Mouse (Mus musculus) hindbrain, embryonic 14.5 days (tissue): Measurements from ENCODE around the gene Fkbp6. TPM values are rescaled to one million over a fixed set of nuclear protein-coding genes. Genes with fewer than 3 reads are reported as not detected.

Experiments
- ATAC-seq: fragments of 200-750 bp; cut with Nextera tagmentation; 2 replicates; pipeline ENCODE4 v1.8.0; 2017; ENCODE audit warnings: moderate number of reproducible peaks, mild to moderate bottlenecking, moderate TSS enrichment, moderate library complexity; ENCODE audit not compliant: low FRiP score
- DNase-seq: peaks from one replicate; pipeline ENCODE4 v3.0.0-alpha.2; 2015; ENCODE audit warnings: low spot score
- H3K27ac ChIP-seq: fragments of 300-500 bp; sonication (generic); 2 replicates; pipeline ENCODE4 v1.5.1; 2014; ENCODE audit warnings: mild to moderate bottlenecking, moderate library complexity
- H3K27me3 ChIP-seq: fragments of 300-500 bp; sonication (generic); 2 replicates; pipeline ENCODE4 v1.6.1; 2014; ENCODE audit warnings: mild to moderate bottlenecking, low read length, mixed read lengths; ENCODE audit not compliant: control insufficient read depth, insufficient read depth
- H3K36me3 ChIP-seq: fragments of 300-500 bp; sonication (generic); replicated peaks from 2 replicates; pipeline ENCODE4 v1.6.1; 2014; ENCODE audit not compliant: control insufficient read depth, insufficient read depth
- H3K4me1 ChIP-seq: fragments of 300-500 bp; sonication (generic); replicated peaks from 2 replicates; pipeline ENCODE4 v1.6.1; 2014; ENCODE audit warnings: antibody characterized with exemption, low read length, mixed read lengths; ENCODE audit not compliant: control insufficient read depth, insufficient read depth
- H3K4me2 ChIP-seq: fragments of 300-500 bp; sonication (generic); replicated peaks from 2 replicates; pipeline ENCODE4 v1.6.1; 2014; ENCODE audit warnings: mild to moderate bottlenecking, moderate library complexity
- H3K4me3 ChIP-seq: fragments of 300-500 bp; sonication (generic); replicated peaks from 2 replicates; pipeline ENCODE4 v1.5.1; 2014; ENCODE audit warnings: mild to moderate bottlenecking, low read length
- H3K9ac ChIP-seq: fragments of 300-500 bp; sonication (generic); 2 replicates; pipeline ENCODE4 v1.6.1; 2014
- H3K9me3 ChIP-seq: fragments of 300-500 bp; sonication (generic); 2 replicates; pipeline ENCODE4 v1.6.1; 2016; ENCODE audit warnings: low read length; ENCODE audit not compliant: control insufficient read depth
- WGBS: fragments of 180-500 bp; shearing (Covaris S2); extraction: QIAGEN DNeasy Blood & Tissue Kit; methylation state at CpG from one replicate; pipeline ENCODE4 v1.1.7; 2014; 5-methylcytosine and 5-hydroxymethylcytosine counted together
- polyA plus RNA-seq: library from polyadenylated mRNA; unstranded; fragments of >200 nt; fragmentation: Nextera tagmentation; extraction: Ambion mirVana; gene quantifications from 2 replicates; pipeline ENCODE4 v1.2.1, GENCODE M21; 2014

The Fkbp6 gene
- polyA plus RNA-seq, 1 experiment from 2014 or later: 0.24 TPM

- DNase-seq (peak; percentile 77), ATAC-seq (peak; percentile 84)
- Histone ChIP-seq H3K27ac (peak overlapping the region; percentile 74), H3K27me3 (peaks cover 10% of the 10 kb centered on the region; the same call in 1 of the 2 replicates), H3K4me2 (no peak overlapping the region), H3K9me3 (no peaks in the 10 kb centered on the region), H3K9ac (no peak overlapping the region), H3K36me3 (no peaks in the 10 kb centered on the region), H3K4me1 (peaks cover 11% of the 10 kb centered on the region; the same call in 1 of the 2 replicates), H3K4me3 (no peak overlapping the region)
- 5% methylated on average over 12 of the region's 12 CpGs for WGBS
Measured at GRCm38 (mm10) chr5:135253741-135254401, 96.0 kb downstream of the Fkbp6 start.

DNA sequence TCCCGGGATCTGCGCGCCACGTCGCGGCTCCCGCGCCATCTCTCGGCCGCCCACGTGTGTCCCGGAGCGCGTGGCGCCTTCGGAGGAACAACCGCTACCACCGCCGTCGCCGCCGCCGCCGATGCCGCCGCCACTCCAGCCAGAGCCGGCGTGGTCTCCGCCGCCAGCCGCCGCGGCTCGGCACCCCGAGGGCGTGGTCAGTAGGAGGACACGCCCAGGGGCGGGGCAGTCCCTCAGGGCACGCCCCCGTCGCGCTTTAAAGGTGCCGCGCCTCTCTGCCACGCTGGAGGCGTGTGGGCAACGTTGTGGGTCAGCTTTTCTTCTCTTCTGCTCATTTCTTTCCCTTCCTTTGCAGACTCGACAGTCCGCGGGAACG, 98.8 kb downstream of the Fkbp6 start, which contains the start of gene Fzd9:
Gene Fzd9 (minus strand): TSS at position 152 of the 376 bp plus-strand sequence.
- Histone ChIP-seq H3K4me2 (peak within 1 kb of the TSS; percentile 98), H3K27me3 (peaks cover 10% of the 10 kb centered on the region; the same call in 1 of the 2 replicates), H3K36me3 (peaks cover 5% of the 10 kb centered on the region), H3K4me1 (peaks cover 11% of the 10 kb centered on the region; the same call in 1 of the 2 replicates), H3K27ac (peak within 1 kb of the TSS; percentile 23; the same call in 1 of the 2 replicates), H3K4me3 (peak within 1 kb of the TSS; percentile 70), H3K9me3 (no peaks in the 10 kb centered on the region), H3K9ac (peak within 1 kb of the TSS; percentile 69)
- 1% methylated on average over 46 of the region's 51 CpGs for WGBS
- peak; percentile 91 for DNase-seq
- peak; percentile 78 for ATAC-seq

GRCm38 (mm10) chr5:135250186-135251078, 99.4 kb downstream of the Fkbp6 start:
- Histone ChIP-seq H3K9me3 (no peaks in the 10 kb centered on the region), H3K36me3 (peaks cover 11% of the 10 kb centered on the region), H3K4me3 (peak overlapping the region; percentile 70), H3K27ac (peak overlapping the region; percentile 23; the same call in 1 of the 2 replicates), H3K4me2 (peak overlapping the region; percentile 98), H3K27me3 (peaks cover 10% of the 10 kb centered on the region; the same call in 1 of the 2 replicates), H3K9ac (peak overlapping the region; percentile 69), H3K4me1 (peaks cover 11% of the 10 kb centered on the region; the same call in 1 of the 2 replicates)
- DNase-seq (no peak), ATAC-seq (peak; percentile 23)
- WGBS: under 1% methylated on average over 90 of the region's 92 CpGs

DNA sequence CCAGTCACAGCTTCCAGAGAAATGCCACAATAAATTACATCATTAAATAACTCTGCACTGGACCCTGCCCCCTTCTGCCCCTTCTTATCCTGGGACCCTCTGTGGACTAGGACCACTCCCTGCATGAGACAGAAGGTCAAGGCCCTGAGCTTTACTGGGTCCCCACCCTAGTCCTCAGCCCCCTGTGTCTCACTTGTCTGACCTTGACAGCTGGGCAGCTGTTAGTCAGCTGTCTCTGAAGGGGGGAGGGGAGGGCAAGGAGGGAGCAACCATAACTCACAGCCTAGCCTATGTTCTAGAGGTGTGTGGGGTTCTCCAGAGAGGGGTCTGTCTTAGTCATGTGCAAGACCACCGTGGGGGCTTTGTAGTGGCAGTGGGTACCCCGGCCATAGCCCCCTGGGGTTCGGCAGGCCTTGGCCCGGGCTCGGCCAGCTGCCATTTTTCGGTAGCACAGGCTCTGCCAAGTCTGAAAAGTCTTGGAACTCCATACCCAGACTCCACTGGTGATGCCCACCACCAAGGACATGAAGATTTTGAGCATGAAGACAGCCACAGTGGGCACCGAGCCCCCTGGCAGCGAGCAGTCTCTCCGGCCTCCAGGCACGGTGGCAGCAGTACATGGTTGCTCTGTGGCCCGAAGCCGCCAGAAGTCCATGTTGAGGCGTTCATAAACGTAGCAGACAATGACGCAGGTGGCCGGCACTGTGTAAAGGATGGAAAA, 100.7 kb downstream of the Fkbp6 start:
- H3K4me2 ChIP-seq: peak overlapping the region; percentile 98
- peaks cover 10% of the 10 kb centered on the region; the same call in 1 of the 2 replicates for H3K27me3 ChIP-seq
- DNase-seq: no peak
- ATAC-seq: no peak
- peak overlapping the region; percentile 69 for H3K9ac ChIP-seq
- H3K36me3 ChIP-seq: peaks cover 24% of the 10 kb centered on the region
- H3K4me3 ChIP-seq: peak overlapping the region; percentile 70
- WGBS: 64% methylated on average over 16 of the region's 16 CpGs
- 0 out of 2 replicates have a peak overlapping the region, but pooled peaks have one; percentile 7 for H3K27ac ChIP-seq
- peaks cover 8% of the 10 kb centered on the region; the same call in 1 of the 2 replicates for H3K4me1 ChIP-seq
- H3K9me3 ChIP-seq: no peaks in the 10 kb centered on the region

DNA sequence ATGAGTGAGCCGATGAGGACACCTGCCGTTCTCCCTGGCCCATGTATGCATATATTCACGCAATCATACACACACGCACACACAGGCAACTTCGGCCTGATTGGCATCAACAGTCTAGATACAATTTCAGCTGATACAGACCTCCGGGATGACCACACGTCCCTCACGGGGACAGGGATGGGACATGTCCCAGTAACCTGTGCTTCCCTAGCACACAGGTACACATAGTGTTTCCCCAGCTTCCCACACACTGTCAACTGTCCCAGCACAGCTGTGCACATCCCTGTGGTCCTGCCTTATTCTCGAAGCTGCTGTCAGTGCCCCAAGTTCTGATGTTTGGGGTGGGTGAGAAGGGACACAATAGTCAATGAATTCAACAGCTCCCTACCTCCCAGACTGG, 102.5 kb downstream of the Fkbp6 start:
- H3K27ac ChIP-seq: no peak overlapping the region
- peaks cover 10% of the 10 kb centered on the region; the same call in 1 of the 2 replicates for H3K27me3 ChIP-seq
- H3K36me3 ChIP-seq: peaks cover 41% of the 10 kb centered on the region
- H3K4me1 ChIP-seq: no peaks in the 10 kb centered on the region; the same call in 1 of the 2 replicates
- no peak for ATAC-seq
- H3K4me2 ChIP-seq: peak overlapping the region; percentile 98
- WGBS: 65% methylated on average over 9 of the region's 9 CpGs
- peak overlapping the region; percentile 70 for H3K4me3 ChIP-seq
- no peaks in the 10 kb centered on the region for H3K9me3 ChIP-seq
- H3K9ac ChIP-seq: no peak overlapping the region
- DNase-seq: no peak

- no peak overlapping the region for H3K27ac ChIP-seq
- H3K4me1 ChIP-seq: no peaks in the 10 kb centered on the region; the same call in 1 of the 2 replicates
- ATAC-seq (no peak), DNase-seq (no peak)
- H3K27me3 ChIP-seq: peaks cover 10% of the 10 kb centered on the region; the same call in 1 of the 2 replicates
- WGBS: 61% methylated on average over 4 of the region's 4 CpGs
- H3K9ac ChIP-seq: no peak overlapping the region
- H3K9me3 ChIP-seq: no peaks in the 10 kb centered on the region
- H3K36me3 ChIP-seq: peaks cover 49% of the 10 kb centered on the region
- H3K4me3 ChIP-seq: no peak overlapping the region
- peak overlapping the region; percentile 98; the same call in 1 of the 2 replicates for H3K4me2 ChIP-seq
Measured at GRCm38 (mm10) chr5:135246531-135246930, 103.3 kb downstream of the Fkbp6 start.

DNA sequence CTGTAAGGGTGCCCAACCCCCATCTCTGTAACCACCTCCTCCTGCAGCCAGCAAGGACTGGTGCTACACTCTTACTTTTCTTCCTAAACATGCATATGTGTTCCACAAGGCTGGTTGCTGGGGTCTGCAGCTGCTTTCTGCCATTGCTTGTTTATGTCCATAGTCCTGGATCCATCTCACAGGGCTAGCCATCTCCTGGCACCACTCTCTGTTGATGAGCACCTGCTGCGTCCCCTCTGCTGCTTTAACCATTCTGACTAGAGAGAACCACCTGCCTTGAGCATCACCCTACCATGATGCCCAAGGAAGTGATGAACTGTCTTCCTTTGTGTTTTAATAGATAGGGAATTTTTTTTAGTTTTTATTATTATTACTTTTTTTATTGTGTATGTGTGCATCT, 106.7 kb downstream of the Fkbp6 start:
- H3K27me3 ChIP-seq: no peaks in the 10 kb centered on the region
- DNase-seq (no peak), ATAC-seq (no peak)
- 96% methylated on average over 1 of the region's 1 CpGs for WGBS
- no peak overlapping the region for H3K4me3 ChIP-seq
- H3K27ac ChIP-seq: no peak overlapping the region
- peaks cover 83% of the 10 kb centered on the region for H3K36me3 ChIP-seq
- H3K9me3 ChIP-seq: no peaks in the 10 kb centered on the region
- no peak overlapping the region for H3K4me2 ChIP-seq
- H3K4me1 ChIP-seq: no peaks in the 10 kb centered on the region
- no peak overlapping the region for H3K9ac ChIP-seq

- 78% methylated on average over 3 of the region's 3 CpGs for WGBS
Measured at GRCm38 (mm10) chr5:135242608-135243007, 107.2 kb downstream of the Fkbp6 start.

More at GRCm38 (mm10) chr5:135242608-135243007, 107.2 kb downstream of the Fkbp6 start:
- Histone ChIP-seq H3K9me3 (no peaks in the 10 kb centered on the region), H3K4me2 (no peak overlapping the region), H3K27ac (no peak overlapping the region), H3K9ac (no peak overlapping the region), H3K27me3 (no peaks in the 10 kb centered on the region), H3K36me3 (peaks cover 89% of the 10 kb centered on the region), H3K4me1 (no peaks in the 10 kb centered on the region), H3K4me3 (no peak overlapping the region)
- ATAC-seq (no peak), DNase-seq (no peak)
